Mouse (Mus musculus): ENCODE data around the gene Jdp2. TPM values are rescaled to one million over a fixed set of nuclear protein-coding genes. Genes with fewer than 3 reads are reported as not detected.
A peak's percentile ranks its signal among the peaks of the same experiment; 100 is the strongest.

Gene Jdp2
- polyA plus RNA-seq, 1 experiment from 2014 or later = 1.1 TPM

DNA sequence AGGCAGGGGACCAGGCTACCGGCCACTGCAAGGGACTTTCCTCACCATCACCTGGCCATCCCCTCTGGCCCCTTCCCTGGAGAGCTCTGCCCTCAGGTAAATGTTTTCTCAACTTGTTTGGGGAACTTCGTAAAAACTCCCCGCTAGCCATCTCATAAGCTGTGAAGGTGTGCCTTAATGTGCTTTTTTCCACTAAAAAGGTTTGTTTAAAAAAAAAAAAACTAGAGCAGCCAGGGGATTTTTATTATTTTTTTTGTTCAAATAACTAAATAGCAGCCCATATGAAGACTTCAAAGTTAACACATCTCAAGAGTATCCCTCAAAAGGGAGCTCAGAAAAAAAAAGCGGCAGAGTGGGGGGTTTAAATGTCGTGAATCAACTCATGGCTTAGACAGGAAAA, 80.3 kb downstream of the Jdp2 start:
- Histone ChIP-seq H3K4me2 (replicated peaks) (no peak overlapping the region), H3K27me3 (no peaks in the 10 kb centered on the region), H3K27ac (no peak overlapping the region), H3K9me3 (replicated peaks) (0 out of 2 replicates have a peak, but pooled peaks cover 6% of the 10 kb centered on the region), H3K4me1 (no peaks in the 10 kb centered on the region), H3K36me3 (no peaks in the 10 kb centered on the region), H3K4me3 (no peak overlapping the region), H3K9ac (no peak overlapping the region)
- WGBS = 89% methylated on average over 5 of the region's 5 CpGs
- ATAC-seq (ENCODE audit: low FRiP score) = no peak

DNA sequence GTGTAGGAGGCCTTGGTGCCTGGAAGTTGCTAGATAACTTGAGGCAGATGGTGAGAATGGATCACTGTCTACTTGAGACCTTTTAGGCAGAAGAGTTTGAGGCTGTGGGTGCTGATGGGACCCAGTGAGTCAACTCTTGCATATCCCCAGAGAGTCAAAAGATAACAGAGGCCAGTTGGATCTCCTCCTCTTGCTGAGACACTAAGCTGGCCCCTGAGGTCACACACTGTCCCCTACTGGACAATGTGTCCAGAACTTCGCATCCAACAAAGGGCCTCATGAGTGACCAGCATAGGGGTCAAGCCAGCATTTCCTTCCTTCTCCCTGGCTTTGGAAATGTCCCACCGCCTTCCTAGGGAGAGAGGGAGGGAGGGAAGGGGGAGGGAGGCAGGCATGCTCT, 81.0 kb downstream of the Jdp2 start:
- no peak overlapping the region for H3K4me3 ChIP-seq
- no peaks in the 10 kb centered on the region for H3K36me3 ChIP-seq
- no peak overlapping the region for H3K9ac ChIP-seq
- no peaks in the 10 kb centered on the region for H3K4me1 ChIP-seq
- no peak for ATAC-seq (ENCODE audit: low FRiP score)
- no peak overlapping the region for H3K4me2 ChIP-seq (replicated peaks)
- no peak overlapping the region for H3K27ac ChIP-seq
- 0 out of 2 replicates have a peak, but pooled peaks cover 6% of the 10 kb centered on the region for H3K9me3 ChIP-seq (replicated peaks)
- no peaks in the 10 kb centered on the region for H3K27me3 ChIP-seq
- WGBS = 54% methylated on average over 2 of the region's 2 CpGs

DNA sequence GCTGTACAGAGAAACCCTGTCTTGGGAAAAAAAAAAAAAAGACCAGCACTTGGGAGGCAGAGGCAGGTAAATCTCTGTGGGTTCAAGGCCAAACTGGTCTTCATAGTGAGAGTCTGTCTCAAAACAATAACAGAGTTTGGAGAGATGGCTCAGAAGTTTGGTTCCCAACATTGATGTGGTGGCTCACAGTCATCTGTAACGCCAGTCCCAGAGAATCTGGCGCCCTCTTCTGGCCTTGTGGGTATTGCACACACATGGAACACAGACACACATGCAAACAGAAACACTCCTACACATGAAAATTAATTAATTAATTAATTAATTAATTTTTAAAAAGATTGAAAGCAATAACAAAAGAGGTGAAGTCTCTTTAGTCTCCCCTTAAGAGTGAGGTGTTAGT, 83.5 kb downstream of the Jdp2 start:
- Histone ChIP-seq H3K4me3 (no peak overlapping the region), H3K36me3 (no peaks in the 10 kb centered on the region), H3K9ac (no peak overlapping the region), H3K9me3 (replicated peaks) (0 out of 2 replicates have a peak, but pooled peaks cover 6% of the 10 kb centered on the region), H3K27me3 (no peaks in the 10 kb centered on the region), H3K4me2 (replicated peaks) (no peak overlapping the region), H3K27ac (no peak overlapping the region), H3K4me1 (no peaks in the 10 kb centered on the region)
- WGBS = 39% methylated on average over 2 of the region's 2 CpGs
- no peak for ATAC-seq (ENCODE audit: low FRiP score)

- no peak overlapping the region for H3K27ac ChIP-seq
- no peaks in the 10 kb centered on the region for H3K4me1 ChIP-seq
- no peak overlapping the region for H3K9ac ChIP-seq
- 81% methylated on average over 16 of the region's 16 CpGs for WGBS
- H3K36me3 ChIP-seq = no peaks in the 10 kb centered on the region
- H3K4me3 ChIP-seq = no peak overlapping the region
- no peaks in the 10 kb centered on the region for H3K9me3 ChIP-seq (replicated peaks)
- no peak overlapping the region for H3K4me2 ChIP-seq (replicated peaks)
- no peak for ATAC-seq (ENCODE audit: low FRiP score)
- H3K27me3 ChIP-seq = no peaks in the 10 kb centered on the region
These were observed 85.8 kb downstream of the Jdp2 start for GRCm38 (mm10) chr12:85684411-85685275.

DNA sequence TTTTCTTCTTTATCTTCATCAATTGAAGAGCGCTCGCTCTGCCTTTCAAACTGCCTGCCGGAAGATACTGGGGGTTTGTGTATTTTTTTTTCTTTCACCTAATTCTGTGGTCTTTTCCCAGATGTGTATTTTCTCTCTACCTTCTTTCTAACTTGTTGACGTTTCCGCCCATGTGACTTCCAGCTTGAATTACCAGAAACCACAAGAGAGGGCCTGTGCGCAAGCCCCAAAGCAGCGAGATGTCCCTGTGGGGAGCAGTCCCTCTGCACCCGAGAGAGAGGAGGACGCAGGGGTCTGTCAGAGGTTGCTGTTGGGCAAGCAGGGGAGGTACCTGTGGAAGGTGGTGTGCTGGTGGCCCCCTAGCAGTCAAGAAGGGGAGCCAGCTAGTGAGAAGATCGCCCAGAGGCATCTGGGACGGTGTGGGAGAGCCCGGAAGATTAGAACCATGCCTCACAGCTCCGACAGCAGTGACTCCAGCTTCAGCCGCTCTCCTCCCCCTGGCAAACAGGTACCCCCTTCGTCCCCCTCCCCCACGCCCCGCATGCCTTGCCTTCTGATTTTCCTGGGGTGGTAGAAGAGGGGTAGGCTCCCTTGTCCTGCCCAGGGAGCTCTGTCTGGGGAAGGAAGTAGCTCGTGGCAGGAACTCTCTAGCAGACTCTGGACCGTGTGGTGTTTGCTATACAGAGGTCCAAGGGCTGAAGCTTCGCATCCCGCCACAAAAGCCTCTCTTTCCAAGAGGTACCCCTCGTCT, 87.8 kb downstream of the Jdp2 start, which contains the start of gene Batf:
Batf (plus strand) TSS at position 204 of the 751 bp plus-strand sequence.
- Histone ChIP-seq H3K9me3 (replicated peaks) (no peaks in the 10 kb centered on the region), H3K4me3 (no peak within 1 kb of the TSS), H3K27me3 (no peaks in the 10 kb centered on the region), H3K27ac (no peak within 1 kb of the TSS), H3K9ac (no peak within 1 kb of the TSS), H3K4me1 (no peaks in the 10 kb centered on the region; the same call in 1 of the 2 replicates), H3K36me3 (no peaks in the 10 kb centered on the region), H3K4me2 (replicated peaks) (peak within 1 kb of the TSS; percentile 9; the same call in 1 of the 2 replicates)
- 48% methylated on average over 22 of the region's 22 CpGs for WGBS
- no peak for ATAC-seq (ENCODE audit: low FRiP score)

- no peaks in the 10 kb centered on the region for H3K36me3 ChIP-seq
- no peaks in the 10 kb centered on the region for H3K27me3 ChIP-seq
- no peaks in the 10 kb centered on the region; the same call in 1 of the 2 replicates for H3K4me1 ChIP-seq
- 82% methylated on average over 7 of the region's 7 CpGs for WGBS
- no peak overlapping the region for H3K4me3 ChIP-seq
- H3K27ac ChIP-seq = no peak overlapping the region
- H3K4me2 ChIP-seq (replicated peaks) = peak overlapping the region; percentile 9; the same call in 1 of the 2 replicates
- H3K9me3 ChIP-seq (replicated peaks) = no peaks in the 10 kb centered on the region
- ATAC-seq (ENCODE audit: low FRiP score) = no peak
- H3K9ac ChIP-seq = no peak overlapping the region
These were observed 88.3 kb downstream of the Jdp2 start for GRCm38 (mm10) chr12:85687217-85687533.

GRCm38 (mm10) chr12:85687846-85688245, 89.0 kb downstream of the Jdp2 start:
- no peak overlapping the region for H3K4me2 ChIP-seq (replicated peaks)
- no peaks in the 10 kb centered on the region; the same call in 1 of the 2 replicates for H3K4me1 ChIP-seq
- 76% methylated on average over 6 of the region's 6 CpGs for WGBS
- no peak overlapping the region for H3K9ac ChIP-seq
- ATAC-seq (ENCODE audit: low FRiP score) = no peak
- H3K4me3 ChIP-seq = no peak overlapping the region
- no peaks in the 10 kb centered on the region for H3K27me3 ChIP-seq
- no peak overlapping the region for H3K27ac ChIP-seq
- H3K36me3 ChIP-seq = no peaks in the 10 kb centered on the region
- no peaks in the 10 kb centered on the region for H3K9me3 ChIP-seq (replicated peaks)

Other genes starting within 250 kb of the Jdp2 start
- 238 and 247 TPM in 2 replicates for gene Tmed10, start 224.2 kb upstream of the Jdp2 start, polyA plus RNA-seq (2016; fragmentation: Nextera tagmentation; extraction: Ambion mirVana)
- gene Fos, start 125.1 kb upstream of the Jdp2 start, polyA plus RNA-seq (2016; fragmentation: Nextera tagmentation; extraction: Ambion mirVana) = 2.4 and 2.7 TPM in 2 replicates
- 2.3 and 2.6 TPM in 2 replicates for gene Batf, start 87.6 kb downstream of the Jdp2 start, polyA plus RNA-seq (2016; fragmentation: Nextera tagmentation; extraction: Ambion mirVana)
- 2.6 and 3.4 TPM in 2 replicates for gene Flvcr2, start 147.5 kb downstream of the Jdp2 start, polyA plus RNA-seq (2016; fragmentation: Nextera tagmentation; extraction: Ambion mirVana)
- 97.3 and 106 TPM in 2 replicates for gene Erg28, start 225.5 kb downstream of the Jdp2 start, polyA plus RNA-seq (2016; fragmentation: Nextera tagmentation; extraction: Ambion mirVana)
- 15.9 and 19.0 TPM in 2 replicates for gene Ttll5, start 225.6 kb downstream of the Jdp2 start, polyA plus RNA-seq (2016; fragmentation: Nextera tagmentation; extraction: Ambion mirVana)